Mouse (Mus musculus): Measurements from ENCODE around the gene Gm11114. TPM values are rescaled to one million over a fixed set of nuclear protein-coding genes. Genes with fewer than 3 reads are reported as not detected.

The Gm11114 gene
- polyA plus RNA-seq, 1 experiment from 2014 or later: not detected

GRCm38 (mm10) chr9:85320167-85320951, 7.8 kb downstream of the Gm11114 start:
- WGBS: 67% methylated on average over 8 of the region's 8 CpGs
- Histone ChIP-seq H3K27ac (ENCODE audit: low read depth, low read length) (no peak overlapping the region), H3K4me3 (ENCODE audit: low read depth, low read length) (no peak overlapping the region), H3K9me3 (ENCODE audit: control insufficient read depth) (no peaks in the 10 kb centered on the region), H3K36me3 (ENCODE audit: control insufficient read depth, insufficient read depth) (peaks cover 17% of the 10 kb centered on the region; the same call in 1 of the 2 replicates), H3K9ac (ENCODE audit: low read depth, low read length) (no peak overlapping the region), H3K4me2 (replicated peaks; ENCODE audit: low read depth) (no peak overlapping the region), H3K4me1 (replicated peaks; ENCODE audit: control insufficient read depth, insufficient read depth, low read length) (no peaks in the 10 kb centered on the region), H3K27me3 (replicated peaks; ENCODE audit: control insufficient read depth, insufficient read depth, low read length) (no peaks in the 10 kb centered on the region)
- TF ChIP-seq CTCF (IDR thresholded peaks at IDR 0.05; ENCODE audit: low read depth): no peak
- ATAC-seq: no peak

DNA sequence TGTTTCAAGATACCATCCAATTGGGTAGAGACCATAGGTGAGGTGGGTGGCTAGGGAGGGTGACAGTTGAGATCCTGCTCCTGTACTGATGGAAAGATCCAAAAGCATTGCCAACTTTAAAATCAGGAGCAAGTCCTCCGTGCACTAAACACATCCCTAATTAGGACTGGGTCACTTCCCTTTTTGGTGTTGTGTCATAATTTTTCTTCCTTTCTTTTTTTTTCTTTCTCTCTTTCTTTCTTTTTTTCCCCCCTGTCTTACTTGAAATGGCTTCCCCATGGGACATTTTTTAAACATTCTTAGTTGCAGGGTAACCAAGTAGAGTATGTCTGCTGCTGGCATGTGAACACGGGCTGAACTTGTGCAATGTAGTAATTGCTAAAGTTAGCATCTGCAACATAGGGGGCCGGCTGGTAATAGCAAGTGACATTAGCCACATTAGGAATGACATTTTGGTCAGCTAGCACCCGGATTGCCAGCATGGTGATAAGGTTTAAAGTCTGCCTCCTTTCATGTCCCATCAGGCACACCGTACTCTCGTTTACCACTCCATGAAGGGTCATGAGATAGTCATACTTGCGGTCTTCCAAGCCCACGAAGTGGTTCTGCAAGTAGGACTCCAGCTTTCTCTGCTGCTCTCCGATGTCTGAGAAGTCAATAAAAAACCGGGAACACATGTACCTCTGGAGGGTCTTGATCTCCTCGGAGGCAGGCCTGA, 11.7 kb downstream of the Gm11114 start:
- no peak for ATAC-seq
- no peaks in the 10 kb centered on the region for H3K27me3 ChIP-seq (replicated peaks; ENCODE audit: control insufficient read depth, insufficient read depth, low read length)
- H3K4me3 ChIP-seq (ENCODE audit: low read depth, low read length): peak overlapping the region; percentile 90
- peak overlapping the region; percentile 84 for H3K9ac ChIP-seq (ENCODE audit: low read depth, low read length)
- no peak for TF ChIP-seq CTCF (IDR thresholded peaks at IDR 0.05; ENCODE audit: low read depth)
- H3K36me3 ChIP-seq (ENCODE audit: control insufficient read depth, insufficient read depth): peaks cover 17% of the 10 kb centered on the region; the same call in 1 of the 2 replicates
- no peak overlapping the region for H3K27ac ChIP-seq (ENCODE audit: low read depth, low read length)
- whole genome bisulfite sequencing: 53% methylated on average over 11 of the region's 11 CpGs
- peak overlapping the region; percentile 86 for H3K4me2 ChIP-seq (replicated peaks; ENCODE audit: low read depth)
- H3K9me3 ChIP-seq (ENCODE audit: control insufficient read depth): no peaks in the 10 kb centered on the region
- H3K4me1 ChIP-seq (replicated peaks; ENCODE audit: control insufficient read depth, insufficient read depth, low read length): no peaks in the 10 kb centered on the region

- ATAC-seq: no peak
- Histone ChIP-seq H3K9me3 (ENCODE audit: control insufficient read depth) (no peaks in the 10 kb centered on the region), H3K9ac (ENCODE audit: low read depth, low read length) (peak overlapping the region; percentile 84), H3K4me2 (replicated peaks; ENCODE audit: low read depth) (peak overlapping the region; percentile 86), H3K36me3 (ENCODE audit: control insufficient read depth, insufficient read depth) (peaks cover 10% of the 10 kb centered on the region; the same call in 1 of the 2 replicates), H3K4me3 (ENCODE audit: low read depth, low read length) (peak overlapping the region; percentile 90), H3K4me1 (replicated peaks; ENCODE audit: control insufficient read depth, insufficient read depth, low read length) (no peaks in the 10 kb centered on the region), H3K27me3 (replicated peaks; ENCODE audit: control insufficient read depth, insufficient read depth, low read length) (no peaks in the 10 kb centered on the region), H3K27ac (ENCODE audit: low read depth, low read length) (no peak overlapping the region; the same call in 1 of the 2 replicates)
- peak; percentile 33; the same call in 1 of the 2 replicates for TF ChIP-seq CTCF (IDR thresholded peaks at IDR 0.05; ENCODE audit: low read depth)
- 16% methylated on average over 17 of the region's 17 CpGs for WGBS
These were observed 12.8 kb downstream of the Gm11114 start for GRCm38 (mm10) chr9:85325201-85325868.

GRCm38 (mm10) chr9:85326292-85327241, 14.0 kb downstream of the Gm11114 start:
- ATAC-seq: peak; percentile 66
- no peak for TF ChIP-seq CTCF (IDR thresholded peaks at IDR 0.05; ENCODE audit: low read depth)
- Histone ChIP-seq H3K4me1 (replicated peaks; ENCODE audit: control insufficient read depth, insufficient read depth, low read length) (no peaks in the 10 kb centered on the region), H3K9ac (ENCODE audit: low read depth, low read length) (peak overlapping the region; percentile 84), H3K27me3 (replicated peaks; ENCODE audit: control insufficient read depth, insufficient read depth, low read length) (no peaks in the 10 kb centered on the region), H3K27ac (ENCODE audit: low read depth, low read length) (peak overlapping the region; percentile 98), H3K9me3 (ENCODE audit: control insufficient read depth) (no peaks in the 10 kb centered on the region), H3K4me3 (ENCODE audit: low read depth, low read length) (peak overlapping the region; percentile 90), H3K4me2 (replicated peaks; ENCODE audit: low read depth) (peak overlapping the region; percentile 86), H3K36me3 (ENCODE audit: control insufficient read depth, insufficient read depth) (peaks cover 3% of the 10 kb centered on the region; the same call in 1 of the 2 replicates)
- under 1% methylated on average over 80 of the region's 88 CpGs for WGBS

DNA sequence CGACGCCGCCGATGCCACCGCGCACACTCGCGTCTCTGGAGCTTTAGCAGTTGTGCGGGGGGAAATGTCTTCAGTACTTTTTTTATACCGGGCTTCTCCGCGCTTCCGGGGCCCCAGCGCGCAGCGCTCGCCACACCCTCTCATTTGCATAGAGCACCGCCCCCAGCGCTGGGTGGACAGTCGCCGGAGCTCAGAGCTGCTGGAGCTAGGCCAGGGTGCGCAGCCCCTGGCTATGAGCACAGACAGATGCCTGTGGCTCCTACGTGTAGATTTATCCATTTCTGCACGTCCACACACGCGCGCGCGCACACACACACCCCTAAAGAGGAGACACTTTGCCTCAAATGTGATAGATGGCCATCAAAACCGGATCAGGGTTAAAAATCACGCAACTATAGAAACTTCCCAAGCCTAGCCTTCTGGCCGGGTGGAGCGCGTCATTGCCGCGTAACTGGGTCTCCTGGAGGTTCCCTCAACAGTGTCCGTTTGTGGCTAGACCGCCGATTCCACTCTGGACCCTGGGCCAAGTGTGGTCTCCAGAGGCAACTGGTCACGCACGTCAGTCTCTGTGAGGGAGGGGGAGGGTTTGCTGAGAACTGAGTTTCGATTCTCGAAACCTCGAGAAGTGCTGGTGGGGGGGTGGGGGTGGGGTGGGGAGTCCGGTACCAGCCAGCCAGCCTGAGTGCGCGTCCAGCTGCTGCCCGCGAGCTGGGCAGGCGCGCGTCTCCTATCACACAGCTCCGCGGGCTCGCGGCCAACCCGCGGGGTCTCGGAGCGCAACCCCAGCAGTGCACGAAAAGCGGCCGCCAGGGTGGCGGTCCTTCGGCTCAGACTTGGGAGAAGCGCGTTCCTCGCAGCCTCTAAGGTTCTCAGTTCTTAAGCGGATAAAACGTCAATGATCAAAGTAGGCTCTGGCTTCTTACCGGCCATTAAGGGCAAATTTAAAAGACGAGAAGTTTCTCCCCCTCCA, 15.0 kb downstream of the Gm11114 start, which contains the start of gene Tent5a:
Gene Tent5a, minus strand, starts transcription at position 107 of the 970 bp plus-strand sequence.
- peak within 1 kb of the TSS; percentile 98 for H3K27ac ChIP-seq (ENCODE audit: low read depth, low read length)
- peak within 1 kb of the TSS; percentile 90 for H3K4me3 ChIP-seq (ENCODE audit: low read depth, low read length)
- under 1% methylated on average over 70 of the region's 72 CpGs for WGBS
- peak; percentile 93 for ATAC-seq
- no peaks in the 10 kb centered on the region for H3K36me3 ChIP-seq (ENCODE audit: control insufficient read depth, insufficient read depth)
- no peak for TF ChIP-seq CTCF (IDR thresholded peaks at IDR 0.05; ENCODE audit: low read depth)
- no peaks in the 10 kb centered on the region for H3K27me3 ChIP-seq (replicated peaks; ENCODE audit: control insufficient read depth, insufficient read depth, low read length)
- H3K4me1 ChIP-seq (replicated peaks; ENCODE audit: control insufficient read depth, insufficient read depth, low read length): no peaks in the 10 kb centered on the region
- H3K9ac ChIP-seq (ENCODE audit: low read depth, low read length): peak within 1 kb of the TSS; percentile 84
- H3K4me2 ChIP-seq (replicated peaks; ENCODE audit: low read depth): peak within 1 kb of the TSS; percentile 86
- H3K9me3 ChIP-seq (ENCODE audit: control insufficient read depth): no peaks in the 10 kb centered on the region

All from intestine, postnatal 0 days (tissue).